Comparison of ENCODE assay signal across 27 mouse cellular contexts in the genomic region with DNA sequence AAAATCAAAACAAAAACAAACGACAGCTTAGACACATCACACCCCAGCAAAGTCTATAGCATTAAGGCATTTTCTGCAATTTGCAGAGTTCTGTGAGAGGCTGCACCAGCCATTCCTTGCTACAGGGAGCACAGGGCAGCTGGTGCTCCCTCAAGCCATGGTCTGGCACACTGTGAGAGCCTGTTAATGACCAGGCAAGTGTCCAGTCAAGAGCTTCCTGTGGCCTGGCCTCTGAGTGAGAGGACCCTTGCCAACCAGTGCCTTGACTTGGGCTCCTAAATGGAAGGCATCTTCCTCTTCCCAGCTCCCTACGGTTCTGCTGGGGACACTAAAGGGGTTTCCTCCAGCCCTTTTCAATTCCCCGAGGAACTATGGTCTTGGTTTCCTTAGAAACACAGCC. TPM values are rescaled to one million over a fixed set of nuclear protein-coding genes. Genes with fewer than 3 reads are reported as not detected.
DNase-seq lines count a peak whose midpoint lies in the region; ATAC-seq lines count a peak whose summit lies in the region.
"Had no signal": no experiment of that assay in that cellular context is flagged by ENCODE, and none has a peak within 500 bp of the region (broad histone marks: within the 10 kb centered on the region; RNA-seq: fewer than 3 reads in every experiment).

No protein-coding gene starts in this region.

- H3K4me2 ChIP-seq in midbrain, embryonic 13.5 days (replicated peaks) = no peak overlapping the region
- H3K4me2 ChIP-seq: embryonic facial prominence, embryonic 13.5 days; liver, embryonic 12.5 days; lung, embryonic 14.5 days; neural tube, embryonic 12.5 days had no signal

- 0 out of 2 replicates have a peak overlapping the region, but pooled peaks have one; percentile 51 for H3K27ac ChIP-seq in midbrain, embryonic 13.5 days
- H3K27ac ChIP-seq: embryonic facial prominence, embryonic 13.5 days; macrophage; neural tube, embryonic 12.5 days; stomach, postnatal 0 days had no signal

- H3K36me3 ChIP-seq in midbrain, embryonic 13.5 days = no peaks in the 10 kb centered on the region
- H3K36me3 ChIP-seq: embryonic facial prominence, embryonic 13.5 days; G1E; liver, embryonic 12.5 days; neural tube, embryonic 12.5 days had no signal

- peak; percentile 47 for DNase-seq in layer of hippocampus, adult 9-11 months
- no peak for DNase-seq in layer of hippocampus, adult 9-10 months (ENCODE audit: low spot score)
- DNase-seq in cerebellum, adult 18-20 months = peak; percentile 55 to 68
- DNase-seq in cerebellum, postnatal 10 days = peak; percentile 54 to 64
- no peak for DNase-seq in left cerebral cortex, postnatal 25 days (ENCODE audit: low spot score in 2 of 2)
- no peak for DNase-seq in adrenal gland, postnatal 25 days
- DNase-seq: gastrocnemius, postnatal 14 days; heart, postnatal 10 days; kidney, adult 8-10 months; kidney, postnatal 36 days; layer of hippocampus, postnatal 36 days; left cerebral cortex, postnatal 4 days; lung, embryonic 14.5 days; right cerebral cortex, postnatal 25 days; thymus, postnatal 14 days had no signal

- no peaks in the 10 kb centered on the region for H3K9me3 ChIP-seq in midbrain, embryonic 13.5 days
- H3K9me3 ChIP-seq: embryonic facial prominence, embryonic 13.5 days; G1E; liver, embryonic 12.5 days; neural tube, embryonic 12.5 days had no signal

- WGBS in midbrain, embryonic 13.5 days = 37% methylated on average over 3 of the region's 3 CpGs

- peaks cover 42% of the 10 kb centered on the region for H3K4me1 ChIP-seq in midbrain, embryonic 13.5 days (replicated peaks)

- no peak for ATAC-seq in midbrain, embryonic 13.5 days
- ATAC-seq: CD4-positive, CD25-positive, alpha-beta regulatory T cell, adult 4 months; liver, embryonic 12.5 days had no signal

- H3K4me3 ChIP-seq in midbrain, embryonic 13.5 days (replicated peaks) = no peak overlapping the region
- H3K4me3 ChIP-seq: embryonic facial prominence, embryonic 13.5 days; liver, embryonic 12.5 days; neural tube, embryonic 12.5 days had no signal

- no peak overlapping the region for H3K9ac ChIP-seq in midbrain, embryonic 13.5 days (replicated peaks)
- H3K9ac ChIP-seq: embryonic facial prominence, embryonic 13.5 days; liver, embryonic 12.5 days; lung, embryonic 14.5 days; neural tube, embryonic 12.5 days had no signal

- intact Hi-C loops in left cerebral cortex, postnatal 25 days (cut with DNase I) = no loop called here

- no peaks in the 10 kb centered on the region for H3K27me3 ChIP-seq in midbrain, embryonic 13.5 days
- H3K27me3 ChIP-seq: embryonic facial prominence, embryonic 13.5 days; liver, embryonic 12.5 days; neural tube, embryonic 12.5 days had no signal

RNA-seq across cellular contexts. Expression of a gene that starts 13.7 kb away (rescaled TPM):
- polyA plus RNA-seq in midbrain, embryonic 13.5 days (2015; fragmentation: Nextera tagmentation; extraction: Ambion mirVana) = not detected in 2 replicates
- not detected for total RNA-seq in left cerebral cortex, postnatal 25 days (2021)
- 0.15 TPM in 1 of 2 replicates, not detected in the other for total RNA-seq in adrenal gland, postnatal 25 days (2021)
- total RNA-seq: heart, postnatal 10 days; layer of hippocampus, postnatal 36 days; left cerebral cortex, postnatal 4 days; monocyte, adult 5-6 weeks had no signal
- polyA plus RNA-seq: brain, embryonic 14.5 days; CD4-positive, CD25-positive, alpha-beta regulatory T cell, adult 4 months; cortical plate, adult 2 months; embryonic facial prominence, embryonic 13.5 days; G1E; lung, embryonic 14.5 days; macrophage had no signal

RNA-seq across cellular contexts. Expression of a gene that starts 25.8 kb away (rescaled TPM):
- polyA plus RNA-seq in midbrain, embryonic 13.5 days (2015; fragmentation: Nextera tagmentation; extraction: Ambion mirVana) = 14.1 and 14.5 TPM in 2 replicates
- 10 to 100 TPM; 14.0 to 14.2 TPM for total RNA-seq in left cerebral cortex, postnatal 25 days (2021)
- 5.3 and 6.3 TPM in 2 replicates for total RNA-seq in adrenal gland, postnatal 25 days (2021)
- total RNA-seq: monocyte, adult 5-6 weeks had no signal
- polyA plus RNA-seq: CD4-positive, CD25-positive, alpha-beta regulatory T cell, adult 4 months; G1E had no signal

RNA-seq across cellular contexts. Expression of a gene that starts 45.4 kb away (rescaled TPM):
- polyA plus RNA-seq in midbrain, embryonic 13.5 days (2015; fragmentation: Nextera tagmentation; extraction: Ambion mirVana) = 10.4 and 10.5 TPM in 2 replicates
- under 1 TPM in 1 of 2 experiments, not detected in 1; 0.50 TPM for total RNA-seq in left cerebral cortex, postnatal 25 days (2021)
- total RNA-seq in adrenal gland, postnatal 25 days (2021) = not detected in 2 replicates
- total RNA-seq: adrenal gland, adult 18-20 months; heart, postnatal 10 days; monocyte, adult 5-6 weeks had no signal
- polyA plus RNA-seq: CD4-positive, CD25-positive, alpha-beta regulatory T cell, adult 4 months; G1E; macrophage had no signal

RNA-seq across cellular contexts. Expression of a gene that starts 59.1 kb away (rescaled TPM):
- 3.4 TPM in 2 replicates for polyA plus RNA-seq in midbrain, embryonic 13.5 days (2015; fragmentation: Nextera tagmentation; extraction: Ambion mirVana)
- total RNA-seq in left cerebral cortex, postnatal 25 days (2021) = 10 to 100 TPM; 16.4 to 17.8 TPM
- 0.58 and 1.5 TPM in 2 replicates for total RNA-seq in adrenal gland, postnatal 25 days (2021)
- total RNA-seq: monocyte, adult 5-6 weeks had no signal
- polyA plus RNA-seq: G1E had no signal

Comparison
In these comparisons a context has a peak if more than half of its experiments do, and no peak if none do; other contexts are left out.
1. DNase-seq: peak in layer of hippocampus, adult 9-11 months (single experiment), cerebellum, adult 18-20 months (2 of 2) and cerebellum, postnatal 10 days (2 of 2); none in layer of hippocampus, adult 9-10 months (single experiment), left cerebral cortex, postnatal 25 days (0 of 2) and adrenal gland, postnatal 25 days (single experiment).